17 mouse cellular contexts compared by ENCODE assay signal in the genomic region with DNA sequence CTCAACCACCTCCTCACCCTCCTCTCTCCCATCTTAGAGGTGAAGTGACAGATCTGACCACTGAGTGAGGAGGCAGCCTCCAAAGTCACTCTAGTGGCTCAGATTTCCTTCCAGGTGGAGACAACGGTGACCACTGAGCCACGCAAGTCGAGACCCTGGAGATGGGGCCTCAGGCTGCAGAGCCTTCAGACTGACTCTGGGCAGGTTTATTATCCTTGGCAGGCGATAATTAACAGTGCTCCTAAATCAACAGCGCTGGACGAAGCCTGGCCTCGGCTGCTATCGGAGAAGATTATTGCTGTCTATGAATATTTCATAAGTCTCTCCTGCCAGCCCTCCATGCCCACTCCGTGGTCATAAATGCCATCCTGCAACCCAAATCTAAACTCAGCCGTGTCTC.
"Had no signal": no experiment of that assay in that cellular context is flagged by ENCODE, and none has a peak within 500 bp of the region (broad histone marks: within the 10 kb centered on the region; RNA-seq: fewer than 3 reads in every experiment).

No protein-coding gene starts in this region.

- ATAC-seq: hindbrain, embryonic 16.5 days; inflammation-experienced regulatory T-cells, adult 6 months; intestine, embryonic 16.5 days had no signal

- H3K4me3 ChIP-seq: left cerebral cortex, adult 2 months; liver, embryonic 13.5 days; neural tube, embryonic 12.5 days; stomach, embryonic 15.5 days had no signal

- H3K4me2 ChIP-seq: liver, embryonic 13.5 days; neural tube, embryonic 12.5 days; stomach, embryonic 15.5 days had no signal

- H3K4me1 ChIP-seq: liver, embryonic 13.5 days; stomach, embryonic 15.5 days had no signal

- H3K27me3 ChIP-seq: liver, embryonic 13.5 days; neural tube, embryonic 12.5 days; stomach, embryonic 15.5 days had no signal

- DNase-seq: kidney, adult 18-20 months; kidney, postnatal 10 days; layer of hippocampus, postnatal 36 days; liver, embryonic 13.5 days; lung, adult 2 months; lung, postnatal 14 days; lung, postnatal 4 days; retina, postnatal 1 day; right cerebral cortex, postnatal 25 days; spleen, adult 18-20 months; thymus, postnatal 25 days had no signal

- H3K9ac ChIP-seq: liver, embryonic 13.5 days; neural tube, embryonic 12.5 days; stomach, embryonic 15.5 days had no signal

- H3K36me3 ChIP-seq: liver, embryonic 13.5 days; neural tube, embryonic 12.5 days; stomach, embryonic 15.5 days had no signal

- H3K9me3 ChIP-seq: neural tube, embryonic 12.5 days; stomach, embryonic 15.5 days had no signal

- H3K27ac ChIP-seq: left cerebral cortex, adult 2 months; liver, embryonic 13.5 days; neural tube, embryonic 12.5 days; stomach, embryonic 15.5 days had no signal
